Mouse (Mus musculus) left cerebral cortex, postnatal 36 days (tissue): ENCODE data around the gene P2rx7. TPM values are rescaled to one million over a fixed set of nuclear protein-coding genes. Genes with fewer than 3 reads are reported as not detected.

ENCODE experiments used
- DNase-seq, 2 experiments: peaks; one replicate each; pipeline ENCODE4 v3.0.0; 2021 to 2022; ENCODE audit warnings: low spot score in 2 of 2, mixed read lengths in 1 of 2
- intact Hi-C: fragments of 180-260 bp; cut with DNase I; formaldehyde crosslinking; loops from one replicate; pipeline ENCODE4 v1.15.1; 2025
- total RNA-seq, 2 experiments: library from RNA; stranded (reverse); gene quantifications; 2 replicates each; pipeline ENCODE4 v1.2.3; 2021

Gene P2rx7
- total RNA-seq, result 1 to 10 TPM; 8.0 to 8.8 TPM

DNA sequence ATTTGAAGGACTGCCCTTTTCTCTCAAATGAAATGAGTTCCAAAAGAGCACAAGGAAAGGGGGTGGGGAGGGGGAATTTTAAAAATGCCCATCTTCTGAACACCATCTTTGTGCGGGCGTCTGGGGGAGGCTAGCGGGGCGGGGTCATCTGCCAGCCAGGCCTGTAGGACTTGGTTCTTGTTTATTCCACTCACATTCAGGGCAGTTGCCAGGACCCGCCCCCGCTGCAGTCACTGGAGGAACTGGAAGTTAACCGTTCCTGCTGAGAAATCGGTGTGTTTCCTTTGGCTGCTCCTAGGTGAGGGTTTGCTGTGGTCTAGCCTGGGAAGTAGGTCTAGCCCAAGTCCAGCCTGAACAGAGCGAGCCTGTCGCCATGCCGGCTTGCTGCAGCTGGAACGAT is at the start of gene P2rx7:
Gene P2rx7, plus strand, starts transcription at position 211 of the 400 bp plus-strand sequence.
- intact Hi-C loops, result no loop called here

GRCm38 (mm10) chr5:122595470-122595869 is 48.2 kb upstream of the P2rx7 start:
- intact Hi-C loops, result no loop called here
- DNase-seq, result no peak

More for the DNA sequence above, at the start of gene P2rx7:
- DNase-seq, result peak; percentile 54 to 56

- intact Hi-C loops, result no loop called here
- peak in 1 of 2 experiments; percentile 22 for DNase-seq
Measured at GRCm38 (mm10) chr5:122602233-122602632, 41.5 kb upstream of the P2rx7 start.

GRCm38 (mm10) chr5:122604894-122605293 is 38.8 kb upstream of the P2rx7 start:
- no peak for DNase-seq
- intact Hi-C loops, result no loop called here

- intact Hi-C loops, result loop anchor here (5.0 kb wide), 1 partner anchor 109 kb away; the partner anchor contains the start of gene Atp2a2
Measured at GRCm38 (mm10) chr5:122611651-122612050, 32.1 kb upstream of the P2rx7 start.

DNA sequence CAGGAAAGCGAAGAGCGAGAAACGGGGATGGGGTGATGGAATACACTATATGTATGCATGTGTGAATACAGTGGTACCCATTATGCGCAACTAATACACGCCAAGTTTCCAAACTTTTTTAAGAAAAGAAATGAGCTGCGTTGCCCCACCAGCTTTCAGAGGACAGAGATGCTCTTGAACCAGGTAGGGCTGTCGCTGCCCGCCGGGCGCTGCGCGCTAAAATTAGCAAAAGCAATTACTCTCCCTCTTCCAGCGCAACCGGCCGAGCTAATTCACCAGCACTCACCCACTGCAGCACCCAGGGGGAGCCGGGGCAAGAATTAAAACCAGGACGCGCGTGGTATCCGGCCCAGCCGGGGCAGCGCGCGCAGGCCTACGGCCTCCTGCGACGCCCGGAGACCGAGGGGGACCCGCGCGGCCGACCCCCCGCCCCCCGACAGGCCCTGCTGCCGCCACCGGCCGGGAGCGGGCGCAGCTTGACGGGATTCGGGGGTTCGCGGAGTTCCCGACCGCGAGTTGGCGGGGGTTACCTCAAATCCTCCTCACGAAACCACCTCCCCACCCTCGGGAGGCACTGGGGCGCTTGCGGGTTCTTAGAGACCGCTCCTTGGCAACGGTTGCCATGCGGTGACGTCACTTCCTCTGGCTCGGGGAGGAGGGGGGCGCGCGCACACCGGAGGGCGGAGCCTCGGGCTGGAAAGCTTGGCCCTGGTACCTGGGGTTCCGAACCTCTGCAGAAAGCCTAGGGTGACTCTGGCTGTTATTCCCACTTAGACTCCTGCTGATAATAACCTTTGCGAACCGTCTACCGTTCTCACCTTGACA is 29.6 kb upstream of the P2rx7 start, which contains the start of gene Ift81:
Gene Ift81, minus strand, starts transcription at position 611 of the 825 bp plus-strand sequence.
- intact Hi-C loops, result loop anchor here (5.0 kb wide), 1 partner anchor 112 kb away; the partner anchor contains the start of gene Atp2a2
- DNase-seq, result peak; percentile 95

More at GRCm38 (mm10) chr5:122611651-122612050, 32.1 kb upstream of the P2rx7 start:
- DNase-seq, result no peak

- peak in 1 of 2 experiments; percentile 43 for DNase-seq
- intact Hi-C loops, result no loop called here
Measured at GRCm38 (mm10) chr5:122617718-122618117, 26.0 kb upstream of the P2rx7 start.

- peak in 1 of 2 experiments; percentile 40 for DNase-seq
- intact Hi-C loops, result no loop called here
Measured at GRCm38 (mm10) chr5:122619686-122620296, 23.9 kb upstream of the P2rx7 start.

DNA sequence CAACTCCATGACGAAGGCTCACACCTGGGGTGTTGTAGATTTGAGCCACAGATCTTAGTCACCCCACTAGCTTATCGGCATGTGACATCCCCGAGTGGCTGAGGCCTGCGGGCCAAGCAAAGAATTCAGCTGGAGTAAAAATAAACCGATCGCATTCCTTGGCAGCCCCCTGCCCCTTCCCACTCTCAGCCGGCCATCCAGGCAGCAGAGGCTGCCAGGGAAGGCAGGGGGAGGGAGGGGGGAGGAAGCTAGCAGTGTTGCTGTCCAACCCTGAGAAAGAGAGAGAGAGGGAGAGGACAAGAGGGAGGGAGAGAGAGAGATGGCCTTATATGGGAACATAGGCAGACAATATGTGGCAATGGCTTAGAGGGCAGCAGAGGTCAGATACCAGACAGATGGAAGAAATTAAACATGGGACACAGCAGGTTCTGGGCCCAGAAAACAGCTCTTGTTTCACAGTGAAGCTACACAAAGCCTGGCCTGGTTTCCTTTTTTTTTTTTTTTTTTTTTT is 22.3 kb upstream of the P2rx7 start:
- DNase-seq, result peak in 1 of 2 experiments; percentile 30
- intact Hi-C loops, result no loop called here

DNA sequence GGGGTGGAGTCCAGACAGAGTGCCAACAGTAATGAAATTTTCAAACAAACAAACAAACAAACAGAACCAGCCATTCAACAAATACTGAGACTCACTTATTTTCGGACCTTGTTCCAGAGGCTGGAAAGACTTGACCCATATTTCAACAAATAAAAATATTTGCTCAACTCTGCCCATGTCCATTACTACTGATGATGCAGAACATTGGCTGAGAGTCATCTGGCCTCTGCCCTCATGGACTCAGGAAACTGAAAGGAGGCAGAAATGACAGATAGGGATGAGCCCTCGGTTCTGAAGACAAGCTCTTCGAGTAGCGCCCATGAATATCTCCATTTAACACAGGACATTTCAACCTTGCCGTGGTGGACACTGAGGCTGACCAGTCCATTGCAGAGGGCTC is 21.2 kb upstream of the P2rx7 start:
- intact Hi-C loops, result no loop called here

GRCm38 (mm10) chr5:122623861-122624260 is 19.9 kb upstream of the P2rx7 start:
- intact Hi-C loops, result no loop called here
- DNase-seq, result no peak

More for the DNA sequence above, 21.2 kb upstream of the P2rx7 start:
- no peak for DNase-seq

- DNase-seq, result no peak
Measured at GRCm38 (mm10) chr5:122624952-122625479, 18.7 kb upstream of the P2rx7 start.

GRCm38 (mm10) chr5:122625565-122626252 is 18.0 kb upstream of the P2rx7 start:
- intact Hi-C loops, result loop anchor here (2.0 to 5.0 kb wide), 3 partner anchors 78 to 225 kb away; partner anchors contain the start of gene Atp2a2
- DNase-seq, result peak in 1 of 2 experiments; percentile 23

More at GRCm38 (mm10) chr5:122624952-122625479, 18.7 kb upstream of the P2rx7 start:
- intact Hi-C loops, result loop anchor here (5.0 kb wide), 2 partner anchors 78 to 123 kb away; partner anchors contain the start of gene Atp2a2

DNA sequence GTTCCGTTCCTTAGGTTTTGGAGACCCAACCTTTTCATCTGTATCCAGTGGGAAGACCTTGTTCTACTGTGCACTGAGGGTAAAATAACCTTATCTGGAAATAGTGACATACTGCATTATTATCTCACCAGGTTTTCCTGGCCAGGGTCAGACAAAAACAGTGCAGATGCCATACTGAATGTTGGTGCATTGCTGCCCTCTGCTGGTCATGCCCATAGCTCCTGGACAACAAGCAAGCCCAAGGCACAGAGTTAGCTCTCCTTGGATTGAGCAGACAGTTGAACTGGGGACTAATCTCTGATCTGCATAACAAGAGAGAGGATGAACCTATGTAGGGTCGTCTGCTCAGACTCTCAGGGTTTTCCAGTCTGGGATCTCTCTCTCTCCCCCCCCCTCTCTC is 16.5 kb upstream of the P2rx7 start:
- DNase-seq, result peak; percentile 82 to 84
- intact Hi-C loops, result loop anchor here (2.0 to 5.0 kb wide), 3 partner anchors 80 to 226 kb away; partner anchors contain the start of gene Atp2a2

- intact Hi-C loops, result no loop called here
- DNase-seq, result no peak
Measured at GRCm38 (mm10) chr5:122635228-122635627, 8.5 kb upstream of the P2rx7 start.

DNA sequence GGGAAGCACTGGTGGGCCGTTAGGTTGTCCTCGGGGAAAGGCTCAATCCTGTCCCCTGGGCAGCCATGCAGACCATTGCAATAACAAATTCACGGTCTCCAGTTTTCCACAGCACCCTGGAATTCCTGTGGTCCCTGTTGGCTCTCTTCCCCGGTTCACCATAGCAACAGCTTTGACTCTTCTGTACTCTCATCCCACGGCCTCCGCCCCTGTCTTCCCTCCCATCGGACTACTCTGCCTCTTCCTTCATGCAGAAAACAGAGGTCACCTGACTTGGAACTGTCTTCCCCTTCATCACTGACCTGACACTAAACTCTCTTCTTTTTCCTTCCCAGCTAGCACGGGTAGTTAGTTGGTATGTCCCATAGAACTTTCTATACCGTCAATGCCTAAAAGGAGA is 7.4 kb upstream of the P2rx7 start:
- no peak for DNase-seq
- intact Hi-C loops, result no loop called here

DNA sequence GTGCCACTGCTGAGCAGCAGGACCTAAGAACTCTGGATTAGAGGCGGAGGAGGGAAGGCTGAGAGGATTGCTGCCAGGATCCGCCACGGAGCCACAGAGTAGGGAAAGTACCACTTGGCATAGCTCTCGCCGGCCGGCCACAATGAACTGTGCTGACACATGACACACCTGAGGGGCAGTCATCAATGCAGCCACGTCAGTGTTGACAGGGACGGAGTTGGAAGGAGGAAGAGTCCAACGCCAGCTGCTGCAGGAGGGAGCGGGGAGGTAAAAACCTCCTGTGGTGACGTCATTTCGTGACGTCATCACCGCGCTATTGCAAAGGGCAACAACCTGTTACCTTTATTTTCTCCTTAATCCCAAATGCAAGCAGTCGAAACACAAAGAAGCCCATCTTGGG is 6.8 kb upstream of the P2rx7 start:
- intact Hi-C loops, result no loop called here
- DNase-seq, result no peak

GRCm38 (mm10) chr5:122638296-122638695 is 5.4 kb upstream of the P2rx7 start:
- DNase-seq, result no peak
- intact Hi-C loops, result no loop called here

DNA sequence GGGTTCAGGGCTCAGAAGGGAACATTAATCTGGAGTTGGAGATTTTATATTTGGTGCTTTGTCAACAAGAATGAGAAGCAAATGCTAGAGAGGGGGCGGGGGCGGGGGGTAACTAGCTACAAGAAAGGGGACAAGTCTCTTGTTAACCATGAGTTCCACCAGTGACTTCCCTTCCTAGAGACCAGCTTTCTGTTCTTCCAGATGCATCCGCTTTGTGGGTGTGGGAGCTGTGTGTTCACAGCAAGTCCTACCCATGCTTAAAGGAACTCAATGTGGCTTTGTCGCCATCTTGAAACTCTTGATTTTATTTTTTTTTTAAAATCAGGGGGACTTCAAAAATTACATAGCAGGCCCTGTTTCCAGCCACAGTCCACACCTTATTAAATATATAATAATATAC is 4.2 kb upstream of the P2rx7 start:
- no peak for DNase-seq
- intact Hi-C loops, result no loop called here
